Mouse (Mus musculus): ENCODE results near the gene Srrm1. TPM values are rescaled to one million over a fixed set of nuclear protein-coding genes. Genes with fewer than 3 reads are reported as not detected.

Srrm1 gene
- total RNA-seq (2021) = 100 to 1,000 TPM; 117 to 138 TPM
- long read RNA-seq, transcript Srrm1-208 (18 exons, 3,152 nt) = major isoform, 25 of 91 reads
- long read RNA-seq, partial matches to known transcripts = 17 of 91 reads
- long read RNA-seq, other reads (novel, unspliced or antisense) = 44 of 91 reads

- DNase-seq (ENCODE audit: low spot score in 2 of 2) = peak; percentile 98 to 99
Measured at GRCm38 (mm10) chr4:135353066-135353793, at the start of gene Srrm1. Gene Srrm1, minus strand, starts transcription at chr4:135353321.

GRCm38 (mm10) chr4:135401881-135402280, 48.8 kb upstream of the Srrm1 start:
- no peak for DNase-seq (ENCODE audit: low spot score in 2 of 2)

GRCm38 (mm10) chr4:135397991-135398390, 44.9 kb upstream of the Srrm1 start, which contains the start of gene Ncmap:
Gene Ncmap, minus strand, starts transcription at chr4:135398227.
- DNase-seq (ENCODE audit: low spot score in 2 of 2) = no peak

DNA sequence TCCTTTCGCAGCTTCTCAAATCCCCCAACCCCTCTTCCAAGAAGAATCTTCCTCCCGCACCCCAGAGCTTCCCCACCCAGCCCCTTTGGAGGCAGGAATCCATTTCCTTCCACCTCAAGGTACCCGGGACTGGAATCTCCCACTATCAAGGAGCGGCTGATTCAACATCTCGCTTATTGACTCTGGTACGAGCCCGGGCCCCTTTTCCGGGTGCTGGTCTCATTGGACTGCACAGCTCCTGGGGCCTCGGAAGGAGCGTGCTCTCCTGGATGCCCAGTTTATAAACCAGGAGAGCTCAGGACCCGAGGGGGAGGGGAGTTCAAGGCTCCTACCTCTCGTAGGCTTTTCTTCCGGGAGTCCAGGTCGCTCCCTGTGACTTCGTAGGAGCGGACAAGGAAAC, 44.4 kb upstream of the Srrm1 start:
- no peak for DNase-seq (ENCODE audit: low spot score in 2 of 2)

DNA sequence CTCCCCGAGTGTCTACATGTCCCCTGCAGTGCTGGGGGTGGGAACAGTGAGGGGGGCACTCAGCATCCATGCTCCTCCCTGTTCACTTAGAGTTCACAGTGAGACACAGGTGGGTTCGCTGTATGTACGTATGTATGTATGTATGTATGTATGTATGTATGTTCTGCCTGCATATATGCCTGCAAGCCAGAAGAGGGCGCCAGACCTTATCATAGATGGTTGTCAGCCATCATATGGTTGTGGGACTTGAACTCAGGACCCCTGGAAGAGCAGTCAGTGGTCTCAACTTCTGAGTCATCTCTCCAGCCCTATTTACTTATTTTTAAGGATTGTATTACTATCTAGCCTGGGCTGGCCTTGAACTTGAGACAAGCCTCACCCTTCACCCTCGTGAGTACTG, 43.2 kb upstream of the Srrm1 start:
- no peak for DNase-seq (ENCODE audit: low spot score in 2 of 2)

- no peak for DNase-seq (ENCODE audit: low spot score in 2 of 2)
Measured at GRCm38 (mm10) chr4:135395375-135395774, 42.3 kb upstream of the Srrm1 start.

- DNase-seq (ENCODE audit: low spot score in 2 of 2) = no peak
Measured at GRCm38 (mm10) chr4:135394666-135395065, 41.5 kb upstream of the Srrm1 start.

DNA sequence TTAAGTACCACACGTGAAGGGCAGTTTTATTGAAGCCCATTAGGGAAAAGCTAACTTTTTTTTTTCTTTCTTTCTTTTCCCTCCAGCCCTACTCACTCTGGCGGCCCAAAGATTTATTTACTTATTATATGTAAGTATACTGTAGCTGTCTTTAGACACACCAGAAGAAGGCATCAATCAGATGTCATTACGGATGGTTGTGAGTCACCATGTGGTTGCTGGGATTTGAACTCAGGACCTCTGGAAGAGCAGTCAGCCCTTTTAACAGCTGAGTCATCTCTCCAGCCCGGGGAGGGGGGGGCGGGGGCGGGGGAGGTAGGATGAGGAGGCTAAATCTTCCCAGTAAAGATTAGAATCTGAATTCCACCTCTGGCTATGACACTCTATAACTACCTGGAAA, 40.3 kb upstream of the Srrm1 start:
- DNase-seq (ENCODE audit: low spot score in 2 of 2) = no peak

GRCm38 (mm10) chr4:135392801-135393200, 39.7 kb upstream of the Srrm1 start:
- no peak for DNase-seq (ENCODE audit: low spot score in 2 of 2)

GRCm38 (mm10) chr4:135391014-135391413, 37.9 kb upstream of the Srrm1 start:
- DNase-seq (ENCODE audit: low spot score in 2 of 2) = no peak

DNA sequence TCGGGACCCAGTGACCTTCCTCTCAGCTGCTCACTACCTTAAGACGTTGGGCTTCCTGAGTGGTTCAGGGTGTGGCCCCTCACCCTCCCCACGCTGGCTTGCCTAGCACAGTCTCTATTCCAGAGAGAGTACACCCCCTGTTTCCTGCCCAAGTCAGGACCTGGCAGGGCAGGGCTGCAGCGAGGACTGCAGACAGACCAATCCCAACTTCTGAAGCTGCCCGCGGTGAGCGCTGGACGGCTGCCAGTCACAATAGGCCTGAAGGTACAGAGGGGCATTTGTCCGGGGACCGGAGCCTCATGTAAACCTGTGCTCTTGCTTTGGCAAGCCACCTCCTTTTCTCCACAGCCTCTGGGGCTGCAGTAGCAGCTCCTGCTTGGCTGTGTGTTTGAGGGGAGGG, 32.5 kb upstream of the Srrm1 start:
- no peak for DNase-seq (ENCODE audit: low spot score in 2 of 2)

- DNase-seq (ENCODE audit: low spot score in 2 of 2) = peak; percentile 40 to 77
Measured at GRCm38 (mm10) chr4:135382316-135382715, 29.2 kb upstream of the Srrm1 start.

GRCm38 (mm10) chr4:135381355-135381754, 28.2 kb upstream of the Srrm1 start:
- no peak for DNase-seq (ENCODE audit: low spot score in 2 of 2)

- DNase-seq (ENCODE audit: low spot score in 2 of 2) = no peak
Measured at GRCm38 (mm10) chr4:135377241-135377640, 24.1 kb upstream of the Srrm1 start.

GRCm38 (mm10) chr4:135375444-135375843, 22.3 kb upstream of the Srrm1 start:
- no peak for DNase-seq (ENCODE audit: low spot score in 2 of 2)

- DNase-seq (ENCODE audit: low spot score in 2 of 2) = no peak
Measured at GRCm38 (mm10) chr4:135373299-135373698, 20.2 kb upstream of the Srrm1 start.

- no peak for DNase-seq (ENCODE audit: low spot score in 2 of 2)
Measured at GRCm38 (mm10) chr4:135370372-135370771, 17.3 kb upstream of the Srrm1 start.

DNA sequence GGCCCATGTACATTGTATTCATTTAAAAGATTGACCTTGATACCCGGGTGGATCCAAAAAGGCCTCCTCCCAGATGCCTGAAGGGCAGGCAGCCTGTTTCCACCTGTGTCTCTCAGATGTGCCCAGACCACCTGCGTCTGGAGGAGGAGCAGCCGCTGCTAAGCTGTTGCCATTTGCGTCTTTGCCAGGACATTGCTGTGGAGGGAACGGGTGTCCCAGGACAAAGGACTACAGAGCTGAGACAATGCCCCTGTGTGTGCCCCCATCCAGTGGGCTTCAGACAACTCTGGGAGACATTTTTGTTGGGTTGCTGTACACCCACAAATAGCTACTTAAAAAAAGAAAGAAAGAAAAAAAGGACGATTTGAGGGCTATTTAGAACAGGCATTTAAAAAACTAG, 9.7 kb upstream of the Srrm1 start:
- peak in 1 of 2 experiments; percentile 13 for DNase-seq (ENCODE audit: low spot score in 2 of 2)

GRCm38 (mm10) chr4:135361722-135362121, 8.6 kb upstream of the Srrm1 start:
- DNase-seq (ENCODE audit: low spot score in 2 of 2) = no peak

DNA sequence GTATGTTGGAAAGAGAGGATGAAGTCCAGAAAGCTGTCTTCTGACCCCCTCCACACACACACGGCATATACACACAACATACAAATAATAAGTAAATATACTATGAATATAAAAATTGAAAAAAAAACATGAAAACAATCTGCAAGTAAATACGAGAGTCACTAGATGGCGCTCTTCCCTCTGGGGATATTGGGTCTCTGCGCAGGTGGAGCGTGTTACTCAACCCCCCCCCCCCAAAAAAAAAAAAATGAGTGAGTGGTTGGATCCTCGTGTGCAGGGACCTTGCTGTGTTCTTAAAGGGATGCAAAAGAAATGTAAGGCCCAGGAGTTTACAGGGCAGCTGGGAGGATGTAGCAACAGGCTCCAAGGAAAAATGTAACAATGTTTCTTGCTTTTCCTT, 5.6 kb upstream of the Srrm1 start:
- peak in 1 of 2 experiments; percentile 41 for DNase-seq (ENCODE audit: low spot score in 2 of 2)

DNA sequence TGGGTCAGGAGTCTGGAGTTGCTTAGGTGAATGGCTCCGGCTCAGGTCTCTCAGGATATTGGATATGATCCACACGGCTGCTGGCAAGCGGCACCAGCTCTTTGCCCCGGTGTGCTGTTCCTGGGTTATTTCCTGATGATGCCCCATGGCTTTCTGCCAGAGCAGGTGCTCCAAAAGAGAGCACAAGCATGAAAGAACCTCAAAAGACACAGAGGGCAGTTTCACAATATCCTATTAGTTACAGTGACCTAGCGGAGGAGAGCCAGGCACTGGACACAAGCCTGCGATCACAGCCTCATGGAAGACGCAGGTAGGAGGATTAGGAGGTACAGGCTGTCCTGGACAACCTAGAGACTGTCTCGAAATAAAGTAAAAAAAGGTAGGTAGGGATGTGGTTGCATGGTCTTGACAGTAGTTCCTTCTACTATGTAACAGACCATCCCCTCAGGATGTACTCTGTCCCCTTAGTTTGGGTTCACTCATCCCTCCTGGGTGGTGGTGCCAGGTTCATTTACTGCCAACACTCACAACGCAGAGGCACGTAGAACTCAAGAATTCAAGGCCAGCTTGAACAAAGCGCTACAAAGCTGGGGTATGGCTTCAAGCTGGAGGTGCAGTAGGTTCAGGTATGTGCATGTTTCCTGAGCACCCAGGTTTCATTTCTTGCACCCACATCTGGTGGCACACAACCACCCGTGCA, 4.2 kb upstream of the Srrm1 start:
- DNase-seq (ENCODE audit: low spot score in 2 of 2) = no peak

DNA sequence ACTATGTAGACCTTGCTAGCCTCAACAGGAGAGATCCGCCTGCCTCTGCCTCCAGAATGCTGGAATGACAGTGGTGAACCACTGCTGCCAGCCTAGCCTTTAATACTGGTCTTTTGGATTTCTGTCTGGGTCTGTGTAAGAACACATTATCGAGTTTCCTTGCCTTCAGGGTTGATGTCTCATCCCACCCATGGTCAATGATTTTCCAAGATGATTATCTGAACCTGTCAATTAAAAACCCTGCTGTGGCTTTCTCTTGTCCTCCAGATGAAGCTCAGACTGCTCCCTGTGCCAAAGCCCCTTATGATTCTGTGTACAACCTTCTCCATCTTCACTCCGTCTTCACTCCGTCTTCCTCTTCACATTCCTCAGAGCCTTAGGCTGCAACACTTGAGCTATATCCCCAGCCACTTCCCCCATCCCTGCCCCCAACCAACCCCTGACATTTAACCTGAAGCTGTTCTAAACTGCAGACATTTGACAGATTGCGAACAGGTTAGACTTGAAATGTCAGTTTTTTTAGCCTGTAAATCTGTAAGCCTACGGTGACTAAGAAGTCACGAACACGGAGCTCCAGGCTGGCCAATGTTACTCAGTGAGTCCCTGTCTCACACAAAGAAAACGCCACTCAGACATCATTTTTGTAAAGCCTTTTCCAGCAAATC, 2.9 kb upstream of the Srrm1 start:
- DNase-seq (ENCODE audit: low spot score in 2 of 2) = no peak

All from layer of hippocampus, adult 18-20 months (tissue).